Mouse (Mus musculus) brain, embryonic 14.5 days (tissue): ENCODE results near the gene Cuedc2. TPM values are rescaled to one million over a fixed set of nuclear protein-coding genes. Genes with fewer than 3 reads are reported as not detected.

Experiments
- DNase-seq: peaks from one replicate; pipeline ENCODE4 v3.0.0-alpha.2; 2011; ENCODE audit warnings: low read depth
- CTCF ChIP-seq: fragments of 200-500 bp; IDR thresholded peaks from 2 replicates; pipeline ENCODE4 v1.5.1; 2012; ENCODE audit warnings: inconsistent platforms, mild to moderate bottlenecking, moderate library complexity, borderline replicate concordance; ENCODE audit not compliant: insufficient read depth, insufficient read length; ENCODE audit errors: extremely low read depth
- POLR2A ChIP-seq: fragments of 200-500 bp; IDR thresholded peaks from 2 replicates; pipeline ENCODE4 v1.6.1; 2012; ENCODE audit warnings: mild to moderate bottlenecking, inconsistent platforms, borderline replicate concordance; ENCODE audit not compliant: poor library complexity, insufficient read depth, insufficient read length, severe bottlenecking; ENCODE audit errors: extremely low read depth
- polyA plus RNA-seq: library from polyadenylated mRNA; depleted of rRNA; stranded (reverse); fragments of >200 nt; gene quantifications from 2 replicates; pipeline ENCODE4 v1.2.3, GENCODE M21; 2012; rRNA removed

The Cuedc2 gene
- polyA plus RNA-seq, 1 experiment = 206 TPM

- TF ChIP-seq POLR2A = no peak
- no peak for TF ChIP-seq CTCF
- DNase-seq = no peak
Observed at GRCm38 (mm10) chr19:46282081-46282849, 56.2 kb downstream of the Cuedc2 start.

Other genes with a start within 250 kb of the Cuedc2 start
- not detected in 2 replicates for gene Elovl3, start 206.8 kb downstream of the Cuedc2 start, polyA plus RNA-seq
- gene Pitx3, start 190.4 kb downstream of the Cuedc2 start, polyA plus RNA-seq = 2.6 and 2.7 TPM in 2 replicates
- 94.8 and 106 TPM in 2 replicates for gene Gbf1, start 186.2 kb downstream of the Cuedc2 start, polyA plus RNA-seq
- gene Nfkb2, start 34.4 kb downstream of the Cuedc2 start, polyA plus RNA-seq = 3.9 and 4.3 TPM in 2 replicates
- 292 and 297 TPM in 2 replicates for gene Psd, start 11.5 kb downstream of the Cuedc2 start, polyA plus RNA-seq
- 37.1 and 45.9 TPM in 2 replicates for gene Fbxl15, start 10.5 kb downstream of the Cuedc2 start, polyA plus RNA-seq
- gene Mfsd13a, start 2.4 kb upstream of the Cuedc2 start, polyA plus RNA-seq = 16.1 and 18.2 TPM in 2 replicates
- gene 2310034G01Rik, start 11.6 kb upstream of the Cuedc2 start, polyA plus RNA-seq = 2.1 TPM in 2 replicates
- gene Actr1a, start 57.0 kb upstream of the Cuedc2 start, polyA plus RNA-seq = 224 and 264 TPM in 2 replicates
- 21.8 and 26.0 TPM in 2 replicates for gene Sufu, start 58.2 kb upstream of the Cuedc2 start, polyA plus RNA-seq
- gene Trim8, start 163.0 kb upstream of the Cuedc2 start, polyA plus RNA-seq = 35.3 and 63.0 TPM in 2 replicates
- 169 and 180 TPM in 2 replicates for gene Arl3, start 234.5 kb upstream of the Cuedc2 start, polyA plus RNA-seq
- 11.8 and 12.6 TPM in 2 replicates for gene Sfxn2, start 234.7 kb upstream of the Cuedc2 start, polyA plus RNA-seq